Mouse (Mus musculus) spleen, adult 2 months (tissue): ENCODE data around the gene Dst. TPM values are rescaled to one million over a fixed set of nuclear protein-coding genes. Genes with fewer than 3 reads are reported as not detected.

Experiments used
- DNase-seq, 2 experiments: peaks; one replicate each; pipeline versions ENCODE4 v3.0.0 to v3.0.0-alpha.2; 2012 to 2021; ENCODE audit warnings: low spot score in 2 of 2, low read depth in 1 of 2
- H3K27ac ChIP-seq: fragments of 200-500 bp; 2 replicates; pipeline ENCODE4 v1.5.1; 2012; ENCODE audit warnings: low read length, inconsistent platforms; ENCODE audit not compliant: insufficient read depth
- H3K27me3 ChIP-seq: fragments of 200-500 bp; 2 replicates; pipeline ENCODE4 v1.6.1; 2012; ENCODE audit warnings: mild to moderate bottlenecking, moderate library complexity, low read length, inconsistent platforms; ENCODE audit not compliant: control insufficient read depth, insufficient read depth
- H3K36me3 ChIP-seq: fragments of 200-500 bp; 2 replicates; pipeline ENCODE4 v1.6.1; 2012; ENCODE audit warnings: mild to moderate bottlenecking, low read length, inconsistent platforms; ENCODE audit not compliant: control insufficient read depth, insufficient read depth
- H3K4me1 ChIP-seq: fragments of 200-500 bp; 2 replicates; pipeline ENCODE4 v1.6.1; 2011; ENCODE audit warnings: inconsistent platforms; ENCODE audit not compliant: control insufficient read depth, insufficient read depth, insufficient read length
- H3K4me3 ChIP-seq: fragments of 200-500 bp; 2 replicates; pipeline ENCODE4 v1.5.1; 2011; ENCODE audit warnings: mild to moderate bottlenecking, inconsistent platforms; ENCODE audit not compliant: insufficient read depth, insufficient read length; ENCODE audit errors: extremely low read depth
- CTCF ChIP-seq: fragments of 200-500 bp; IDR thresholded peaks from 2 replicates; pipeline ENCODE4 v1.5.1; 2011; ENCODE audit warnings: mild to moderate bottlenecking, inconsistent platforms; ENCODE audit not compliant: insufficient read depth, insufficient read length, insufficient replicate concordance; ENCODE audit errors: extremely low read depth
- POLR2A ChIP-seq: fragments of 200-500 bp; IDR thresholded peaks from 2 replicates; pipeline ENCODE4 v1.6.1; 2011; ENCODE audit warnings: low read depth, low read length, inconsistent platforms
- WGBS: fragments of 180-500 bp; shearing (Covaris S2); methylation state at CpG from one replicate; pipeline ENCODE4 v1.1.7; 2018; 5-methylcytosine and 5-hydroxymethylcytosine counted together
- polyA plus RNA-seq: library from polyadenylated mRNA; depleted of rRNA; stranded (reverse); fragments of >200 nt; gene quantifications from 2 replicates; pipeline ENCODE4 v1.2.3, GENCODE M21; 2012

Gene Dst
- polyA plus RNA-seq, 1 experiment: 7.6 TPM

DNA sequence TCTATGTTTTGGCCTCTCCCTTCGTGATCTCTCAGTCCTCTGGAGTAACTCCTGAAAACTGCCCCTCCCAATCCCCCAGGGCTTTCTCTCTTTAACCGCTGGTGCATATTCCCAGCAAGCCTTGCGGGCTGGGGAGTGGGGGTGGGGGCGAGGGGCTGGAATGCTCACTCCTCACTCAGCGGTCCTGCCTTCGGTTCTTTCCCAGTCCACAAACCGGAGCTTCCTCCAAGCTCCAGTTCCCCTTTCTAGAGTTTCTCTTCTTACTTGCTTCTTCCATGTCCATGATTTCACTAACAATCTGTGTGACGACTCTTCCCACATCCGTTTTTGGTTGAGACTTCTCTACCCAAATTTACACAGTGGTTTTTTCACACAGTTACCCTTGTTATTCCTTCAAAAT is 4.4 kb upstream of the Dst start:
- H3K27me3 ChIP-seq: peaks cover 12% of the 10 kb centered on the region
- WGBS: 14% methylated on average over 9 of the region's 9 CpGs

DNA sequence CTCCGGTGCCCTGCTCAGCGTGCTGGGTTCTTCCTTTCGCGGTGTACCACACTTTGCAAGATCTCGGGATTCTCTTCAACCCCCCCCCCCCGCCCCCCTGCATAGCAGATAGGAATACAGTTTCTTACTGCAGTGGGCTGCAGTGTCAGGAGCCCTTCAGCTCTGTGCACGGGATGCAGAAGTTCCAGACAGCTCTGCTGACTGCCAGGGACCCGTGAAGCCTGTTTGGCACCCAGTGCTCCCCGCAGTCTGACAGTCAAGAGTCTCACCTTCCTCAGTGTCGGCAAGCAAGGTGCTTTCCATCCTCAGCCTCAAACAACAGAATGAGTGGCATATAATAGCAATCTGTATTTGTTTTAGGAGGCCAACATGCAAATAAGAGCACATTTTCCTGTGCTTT is 1.8 kb upstream of the Dst start:
- no peak overlapping the region for H3K27ac ChIP-seq
- H3K4me1 ChIP-seq: peaks cover 5% of the 10 kb centered on the region; the same call in 1 of the 2 replicates
- H3K4me3 ChIP-seq: no peak overlapping the region
- TF ChIP-seq CTCF: no peak
- no peak for TF ChIP-seq POLR2A
- peaks cover 14% of the 10 kb centered on the region for H3K27me3 ChIP-seq
- H3K36me3 ChIP-seq: no peaks in the 10 kb centered on the region
- 34% methylated on average over 10 of the region's 10 CpGs for WGBS
- DNase-seq: no peak

More for the DNA sequence above, 4.4 kb upstream of the Dst start:
- Histone ChIP-seq H3K4me3 (no peak overlapping the region), H3K36me3 (no peaks in the 10 kb centered on the region), H3K27ac (no peak overlapping the region), H3K4me1 (peaks cover 5% of the 10 kb centered on the region; the same call in 1 of the 2 replicates)
- TF ChIP-seq POLR2A (no peak), CTCF (no peak)
- no peak for DNase-seq

- no peak overlapping the region for H3K27ac ChIP-seq
- peaks cover 14% of the 10 kb centered on the region for H3K27me3 ChIP-seq
- TF ChIP-seq CTCF: no peak
- no peak for TF ChIP-seq POLR2A
- H3K36me3 ChIP-seq: no peaks in the 10 kb centered on the region
- DNase-seq: no peak
- peak overlapping the region; percentile 13; the same call in 1 of the 2 replicates for H3K4me3 ChIP-seq
- H3K4me1 ChIP-seq: peaks cover 5% of the 10 kb centered on the region; the same call in 1 of the 2 replicates
- WGBS: 4% methylated on average over 20 of the region's 20 CpGs
These were observed 1.1 kb upstream of the Dst start for GRCm38 (mm10) chr1:33906927-33907326.

DNA sequence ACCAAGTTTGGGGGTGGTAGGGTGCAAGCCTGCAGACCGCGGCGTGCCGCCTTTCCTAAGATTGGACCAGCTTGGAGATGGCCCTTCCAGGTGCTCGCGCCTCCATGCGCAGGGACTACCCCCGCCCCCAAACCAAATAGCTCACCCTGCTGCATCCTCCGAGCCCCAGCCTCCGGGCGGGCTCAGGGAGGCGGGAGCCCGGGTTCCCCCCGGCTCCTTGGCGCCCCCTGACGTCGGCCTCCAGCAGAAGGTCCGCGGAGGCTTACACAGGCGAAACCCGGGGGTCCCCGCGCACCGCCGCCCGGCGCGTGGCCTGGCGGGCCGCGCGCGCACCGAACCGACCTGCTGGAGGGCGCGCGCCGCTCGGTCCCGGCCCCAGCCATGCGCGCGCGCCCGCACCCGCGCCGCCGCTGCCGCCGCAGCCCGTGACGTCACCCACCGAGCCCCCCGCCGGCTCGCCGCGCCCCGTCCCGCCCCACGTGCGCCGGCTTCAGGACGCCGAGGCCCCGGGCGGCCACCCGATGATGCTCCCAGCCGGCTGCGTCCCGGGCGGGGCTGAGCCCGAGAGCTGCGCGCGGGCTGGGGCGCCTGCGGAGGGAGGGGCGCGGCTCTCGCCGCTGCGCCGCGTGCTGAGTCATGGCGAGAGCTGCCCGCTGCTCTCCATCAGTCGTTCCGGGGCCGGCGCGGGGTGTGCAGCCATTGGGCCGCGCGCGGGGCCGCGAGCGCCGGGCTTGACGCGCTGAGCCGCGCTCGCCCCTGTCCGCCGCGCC is 419 bp upstream of the Dst start, which contains the start of gene Bend6:
Gene Bend6, minus strand, starts transcription at position 396 of the 770 bp plus-strand sequence.
- no peak within 1 kb of the TSS for H3K27ac ChIP-seq
- H3K4me3 ChIP-seq: peak within 1 kb of the TSS; percentile 51
- TF ChIP-seq POLR2A: no peak
- no peak for TF ChIP-seq CTCF
- no peaks in the 10 kb centered on the region for H3K36me3 ChIP-seq
- peaks cover 5% of the 10 kb centered on the region; the same call in 1 of the 2 replicates for H3K4me1 ChIP-seq
- WGBS: 1% methylated on average over 62 of the region's 110 CpGs
- DNase-seq: peak in 1 of 2 experiments; percentile 14
- peaks cover 14% of the 10 kb centered on the region for H3K27me3 ChIP-seq

GRCm38 (mm10) chr1:33911589-33911988 is 3.6 kb downstream of the Dst start:
- peaks cover 5% of the 10 kb centered on the region; the same call in 1 of the 2 replicates for H3K4me1 ChIP-seq
- no peak for TF ChIP-seq POLR2A
- no peak for TF ChIP-seq CTCF
- no peak overlapping the region for H3K27ac ChIP-seq
- 80% methylated on average over 8 of the region's 8 CpGs for WGBS
- H3K27me3 ChIP-seq: peaks cover 14% of the 10 kb centered on the region
- DNase-seq: no peak
- no peaks in the 10 kb centered on the region for H3K36me3 ChIP-seq
- H3K4me3 ChIP-seq: no peak overlapping the region

DNA sequence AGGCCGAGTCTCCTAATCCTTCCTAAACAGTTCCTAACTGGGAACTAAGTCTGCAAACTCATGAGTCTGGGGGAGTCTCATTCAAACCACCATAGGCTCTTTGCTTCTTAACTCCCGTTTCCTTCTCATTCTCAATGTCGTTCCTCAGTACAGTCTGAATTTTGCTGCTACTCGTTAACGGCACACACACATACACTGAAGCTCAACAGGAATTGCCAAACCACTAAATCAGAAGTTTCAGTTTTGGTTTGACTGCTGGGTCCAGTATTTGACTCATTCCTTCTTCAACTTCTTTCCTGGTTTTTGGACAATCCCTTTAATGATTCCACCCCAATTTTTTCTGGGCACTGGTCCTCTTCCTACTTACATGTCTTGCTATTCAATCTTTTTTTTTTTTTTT is 8.5 kb downstream of the Dst start:
- TF ChIP-seq CTCF (no peak), POLR2A (no peak)
- no peak overlapping the region for H3K4me3 ChIP-seq

GRCm38 (mm10) chr1:33922975-33923374 is 14.9 kb downstream of the Dst start:
- Histone ChIP-seq H3K36me3 (no peaks in the 10 kb centered on the region), H3K4me1 (no peaks in the 10 kb centered on the region), H3K27me3 (no peaks in the 10 kb centered on the region), H3K27ac (no peak overlapping the region), H3K4me3 (no peak overlapping the region)
- no peak for TF ChIP-seq CTCF
- DNase-seq: no peak
- WGBS: 85% methylated on average over 7 of the region's 7 CpGs

More for the DNA sequence above, 8.5 kb downstream of the Dst start:
- DNase-seq: no peak
- H3K27me3 ChIP-seq: no peaks in the 10 kb centered on the region; the same call in 1 of the 2 replicates
- no peak overlapping the region for H3K27ac ChIP-seq
- whole genome bisulfite sequencing: 31% methylated on average over 5 of the region's 5 CpGs
- H3K4me1 ChIP-seq: no peaks in the 10 kb centered on the region; the same call in 1 of the 2 replicates
- H3K36me3 ChIP-seq: no peaks in the 10 kb centered on the region
